Mouse (Mus musculus): ENCODE measurements around the gene Mgat1. TPM values are rescaled to one million over a fixed set of nuclear protein-coding genes. Genes with fewer than 3 reads are reported as not detected.

The Mgat1 gene
- total and polyA plus RNA-seq, 3 experiments, result 67.7 to 83.2 (median 80.9) TPM

GRCm38 (mm10) chr11:49263149-49263548 lies 19.2 kb downstream of the Mgat1 start:
- no peak overlapping the region for H3K4me3 ChIP-seq (replicated peaks in 1 of 3; ENCODE audit: low read depth in 2 of 3, low read length in 2 of 3, poor library complexity in 1 of 3)
- in situ Hi-C loops (cut with MboI; ENCODE audit: low pct_ligation_motif_present, low pct_unique_long_range_greater_than_20kb, low sequenced_read_pairs), result loop anchor here (5.0 to 25.0 kb wide), 3 partner anchors 66 to 478 kb away; partner anchors contain the start of gene Olfr1396

GRCm38 (mm10) chr11:49264081-49264480 lies 20.1 kb downstream of the Mgat1 start:
- Histone ChIP-seq H3K9ac (ENCODE audit: insufficient read depth, low read depth) (no peak overlapping the region), H3K4me2 (ENCODE audit: insufficient read depth, low read depth, poor library complexity, severe bottlenecking) (no peak overlapping the region), H3K79me2 (replicated peaks; ENCODE audit: control insufficient read depth, extremely low read depth, insufficient read depth, poor library complexity, severe bottlenecking) (peaks cover 8% of the 10 kb centered on the region), H3K27ac (ENCODE audit: insufficient read depth, low read depth) (no peak overlapping the region), H3K36me3 (replicated peaks in 1 of 2; ENCODE audit: control insufficient read depth in 1 of 2, insufficient read depth in 1 of 2, low read length in 1 of 2) (peaks cover 59 to 79% of the 10 kb centered on the region in 2 experiments), H3K4me1 (ENCODE audit: control insufficient read depth in 1 of 2, insufficient read depth in 2 of 2) (peaks cover 0 to 5% of the 10 kb centered on the region in 2 experiments; a peak in 1 of 4 replicates), H3K4me3 (replicated peaks in 1 of 3; ENCODE audit: low read depth in 2 of 3, low read length in 2 of 3, poor library complexity in 1 of 3) (no peak overlapping the region), H3K9me3 (replicated peaks; ENCODE audit: low read length) (no peaks in the 10 kb centered on the region), H3K27me3 (replicated peaks) (no peaks in the 10 kb centered on the region)
- no peak for DNase-seq (ENCODE audit: extremely low read depth)
- dilution Hi-C loops (cut with MboI; ENCODE audit: extremely low pct_ligation_motif_present, extremely low pct_unique_long_range_greater_than_20kb, low sequenced_read_pairs) (no loop called here), in situ Hi-C loops (cut with MboI; ENCODE audit: low pct_ligation_motif_present, low pct_unique_long_range_greater_than_20kb, low sequenced_read_pairs) (loop anchor here (5.0 to 25.0 kb wide), 3 partner anchors 67 to 479 kb away; partner anchors contain the start of gene Olfr1396)
- TF ChIP-seq RAD21 (IDR thresholded peaks at IDR 0.05; ENCODE audit: low read depth, low read length) (no peak), UBTF (IDR thresholded peaks at IDR 0.05; ENCODE audit: low read depth, low read length) (no peak), ZKSCAN1 (IDR thresholded peaks at IDR 0.05; ENCODE audit: borderline replicate concordance, low read depth, low read length) (no peak), PAX5 (IDR thresholded peaks at IDR 0.05; ENCODE audit: low read length) (no peak), SMC3 (IDR thresholded peaks at IDR 0.05; ENCODE audit: low read depth, low read length) (no peak), CHD1 (IDR thresholded peaks at IDR 0.05; ENCODE audit: low read depth, low read length) (no peak), KAT2A (IDR thresholded peaks at IDR 0.05; ENCODE audit: insufficient replicate concordance, low read length) (no peak), ZNF384 (IDR thresholded peaks at IDR 0.05; ENCODE audit: low read depth, low read length) (no peak), ELF1 (IDR thresholded peaks at IDR 0.05; ENCODE audit: low read depth, low read length) (no peak), NRF1 (IDR thresholded peaks at IDR 0.05; ENCODE audit: low read depth, low read length) (no peak), EP300 (IDR thresholded peaks at IDR 0.05; ENCODE audit: low read length) (no peak), POLR2AphosphoS2 (IDR thresholded peaks at IDR 0.05; ENCODE audit: low read depth, low read length) (no peak), ZMIZ1 (IDR thresholded peaks at IDR 0.05; ENCODE audit: low read depth, low read length) (no peak), USF1 (IDR thresholded peaks at IDR 0.05; ENCODE audit: low read depth, low read length) (no peak), MEF2A (IDR thresholded peaks at IDR 0.05; ENCODE audit: borderline replicate concordance, low read depth, low read length) (no peak), BHLHE40 (IDR thresholded peaks at IDR 0.05; ENCODE audit: low read depth, low read length) (no peak), MYC (IDR thresholded peaks at IDR 0.05; ENCODE audit: low read depth, low read length) (no peak), CHD2 (IDR thresholded peaks at IDR 0.05; ENCODE audit: low read length) (no peak), JUND (conservative IDR thresholded peaks at IDR 0.05; ENCODE audit: low read depth, low read length) (no peak), RCOR1 (conservative IDR thresholded peaks at IDR 0.05; ENCODE audit: low read depth, low read length) (no peak)

More at GRCm38 (mm10) chr11:49263149-49263548, 19.2 kb downstream of the Mgat1 start:
- no peak for TF ChIP-seq GABPA (IDR thresholded peaks at IDR 0.05; ENCODE audit: insufficient replicate concordance, low read depth, low read length)
- no peak for TF ChIP-seq UBTF (IDR thresholded peaks at IDR 0.05; ENCODE audit: low read depth, low read length)
- no peak for TF ChIP-seq JUND (conservative IDR thresholded peaks at IDR 0.05; ENCODE audit: low read depth, low read length)
- TF ChIP-seq PAX5 (IDR thresholded peaks at IDR 0.05; ENCODE audit: low read length), result no peak
- TF ChIP-seq RCOR1 (conservative IDR thresholded peaks at IDR 0.05; ENCODE audit: low read depth, low read length), result no peak
- TF ChIP-seq NELFE (IDR thresholded peaks at IDR 0.05; ENCODE audit: low read depth, low read length), result no peak
- TF ChIP-seq ETS1 (conservative IDR thresholded peaks at IDR 0.05; ENCODE audit: low read depth, low read length), result no peak
- no peak for TF ChIP-seq TCF12 (IDR thresholded peaks at IDR 0.05; ENCODE audit: low read depth, low read length)
- TF ChIP-seq RAD21 (IDR thresholded peaks at IDR 0.05; ENCODE audit: low read depth, low read length), result no peak
- no peaks in the 10 kb centered on the region for H3K9me3 ChIP-seq (replicated peaks; ENCODE audit: low read length)
- H3K4me2 ChIP-seq (ENCODE audit: insufficient read depth, low read depth, poor library complexity, severe bottlenecking), result no peak overlapping the region
- H3K27ac ChIP-seq (ENCODE audit: insufficient read depth, low read depth), result no peak overlapping the region
- no peak for DNase-seq (ENCODE audit: extremely low read depth)
- H3K9ac ChIP-seq (ENCODE audit: insufficient read depth, low read depth), result no peak overlapping the region
- H3K4me1 ChIP-seq (ENCODE audit: control insufficient read depth in 1 of 2, insufficient read depth in 2 of 2), result peaks cover 0 to 5% of the 10 kb centered on the region in 2 experiments; a peak in 1 of 4 replicates
- no peaks in the 10 kb centered on the region for H3K27me3 ChIP-seq (replicated peaks)
- dilution Hi-C loops (cut with MboI; ENCODE audit: extremely low pct_ligation_motif_present, extremely low pct_unique_long_range_greater_than_20kb, low sequenced_read_pairs), result no loop called here
- peaks cover 10% of the 10 kb centered on the region for H3K79me2 ChIP-seq (replicated peaks; ENCODE audit: control insufficient read depth, extremely low read depth, insufficient read depth, poor library complexity, severe bottlenecking)
- peaks cover 59 to 86% of the 10 kb centered on the region in 2 experiments for H3K36me3 ChIP-seq (replicated peaks in 1 of 2; ENCODE audit: control insufficient read depth in 1 of 2, insufficient read depth in 1 of 2, low read length in 1 of 2)
